Mouse (Mus musculus) right cerebral cortex, adult 2 months (tissue): ENCODE data around the gene 2410137M14Rik.

Experiments used
- DNase-seq, 2 experiments: peaks; one replicate each; pipeline ENCODE4 v3.0.0; 2021 to 2022; ENCODE audit warnings: low spot score in 2 of 2

The 2410137M14Rik gene

GRCm38 (mm10) chr17:36981221-36981813 lies at the start of gene 2410137M14Rik:
Gene 2410137M14Rik, minus strand, starts transcription at chr17:36981237.
- DNase-seq = peak; percentile 42 to 55

DNA sequence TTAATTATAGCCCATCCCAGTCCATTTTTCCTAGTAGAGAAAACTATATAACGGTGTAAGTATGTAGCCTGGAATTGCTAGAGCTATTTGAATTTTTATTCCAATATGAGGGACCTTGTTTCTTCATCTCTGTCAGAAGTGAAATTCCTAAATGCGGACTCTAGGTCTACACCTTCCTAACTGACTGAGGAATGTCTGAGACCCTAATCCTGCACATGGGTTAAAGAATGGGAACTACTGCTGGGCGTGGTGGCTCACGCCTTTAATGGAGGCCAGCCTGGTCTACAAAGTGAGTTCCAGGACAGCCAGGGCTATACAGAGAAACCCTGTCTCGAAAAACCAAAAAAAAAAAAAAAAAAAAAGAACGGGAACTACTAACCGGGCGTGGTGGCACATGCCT lies 48.1 kb upstream of the 2410137M14Rik start:
- no peak for DNase-seq

DNA sequence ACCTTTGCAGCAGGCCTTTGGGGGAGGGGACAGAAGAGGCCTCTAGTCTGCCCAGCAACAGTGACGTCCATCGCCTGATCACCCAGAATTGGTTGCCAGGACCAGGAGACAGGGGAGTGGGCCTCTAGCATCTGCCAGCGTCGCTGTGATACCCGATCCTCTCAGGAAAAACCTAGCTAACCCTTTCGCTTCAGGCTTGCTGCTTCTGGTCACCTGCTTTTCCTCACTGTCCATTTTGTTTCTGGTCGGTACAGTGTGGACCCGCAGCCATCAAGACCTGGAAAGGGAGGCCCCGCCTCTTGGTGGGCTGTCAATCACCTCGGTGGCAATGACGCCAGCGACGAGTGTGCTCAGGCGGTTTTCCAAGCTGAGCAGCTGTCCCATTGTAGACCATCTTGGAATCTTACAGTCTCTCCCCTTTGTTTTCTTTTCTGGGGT lies 47.7 kb upstream of the 2410137M14Rik start:
- DNase-seq = peak; percentile 95 to 98

GRCm38 (mm10) chr17:37028212-37028611 lies 47.2 kb upstream of the 2410137M14Rik start:
- DNase-seq = no peak

DNA sequence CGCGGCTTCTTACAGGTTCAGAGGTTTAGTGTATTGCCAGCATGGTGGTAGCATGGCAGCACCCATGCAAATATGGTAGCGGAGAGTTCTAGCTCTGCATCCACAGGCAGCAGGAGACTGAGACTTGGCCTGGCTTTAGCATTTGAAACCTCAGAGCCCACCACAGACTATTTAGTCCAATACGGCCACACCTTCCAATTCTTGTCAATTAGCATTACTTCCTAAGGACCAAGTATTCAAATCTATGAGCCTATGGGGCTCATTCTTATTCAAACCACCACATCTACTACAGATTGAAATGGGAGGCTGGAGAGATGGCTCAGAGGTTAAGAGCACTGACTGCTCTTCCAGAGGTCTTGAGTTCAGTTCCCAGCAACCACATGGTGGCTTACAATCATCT lies 46.4 kb upstream of the 2410137M14Rik start:
- no peak for DNase-seq

DNA sequence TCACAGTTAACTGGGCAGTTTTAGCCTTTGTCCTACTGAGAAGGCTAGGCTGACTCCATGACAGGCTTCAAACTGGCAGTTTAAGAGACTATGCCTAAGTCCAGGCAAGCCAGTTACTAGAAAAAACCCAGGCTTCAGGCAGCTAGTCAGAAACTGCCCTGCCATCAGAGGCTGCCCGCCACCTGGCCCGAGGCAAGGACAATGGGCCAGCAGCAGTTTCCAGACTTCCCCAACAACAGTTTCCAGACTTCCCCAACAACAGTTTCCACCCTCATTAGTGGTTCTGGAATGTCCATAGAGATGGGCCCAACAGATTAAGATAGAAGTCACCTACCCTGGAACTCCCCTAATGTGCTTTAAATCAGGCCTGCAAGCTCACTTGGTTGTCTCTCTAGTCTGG lies 45.4 kb upstream of the 2410137M14Rik start:
- no peak for DNase-seq

- peak in 1 of 2 experiments; percentile 3 for DNase-seq
Measured at GRCm38 (mm10) chr17:37022628-37023576, 41.9 kb upstream of the 2410137M14Rik start, which contains the start of gene Mog. Gene Mog, minus strand, starts transcription at chr17:37023398.

DNA sequence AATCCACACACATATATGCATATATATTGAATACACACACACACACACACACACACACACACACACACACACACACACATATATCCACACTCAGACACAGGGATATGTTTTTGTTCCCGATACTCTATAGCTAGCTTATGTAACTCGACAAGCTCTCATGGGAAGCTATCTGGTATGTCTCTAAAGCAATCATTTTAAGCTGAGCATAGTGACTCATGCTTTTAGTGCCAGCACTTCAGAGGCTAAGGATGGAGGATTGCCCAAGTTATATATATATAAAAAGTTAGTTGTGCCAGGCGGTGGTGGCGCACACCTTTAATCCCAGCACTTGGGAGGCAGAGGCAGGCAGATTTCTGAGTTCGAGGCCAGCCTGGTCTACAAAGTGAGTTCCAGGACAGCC lies 38.2 kb upstream of the 2410137M14Rik start:
- peak; percentile 3 to 37 for DNase-seq

- DNase-seq = peak; percentile 11 to 31
Measured at GRCm38 (mm10) chr17:37018328-37018727, 37.3 kb upstream of the 2410137M14Rik start.

- no peak for DNase-seq
Measured at GRCm38 (mm10) chr17:37016333-37016732, 35.3 kb upstream of the 2410137M14Rik start.

DNA sequence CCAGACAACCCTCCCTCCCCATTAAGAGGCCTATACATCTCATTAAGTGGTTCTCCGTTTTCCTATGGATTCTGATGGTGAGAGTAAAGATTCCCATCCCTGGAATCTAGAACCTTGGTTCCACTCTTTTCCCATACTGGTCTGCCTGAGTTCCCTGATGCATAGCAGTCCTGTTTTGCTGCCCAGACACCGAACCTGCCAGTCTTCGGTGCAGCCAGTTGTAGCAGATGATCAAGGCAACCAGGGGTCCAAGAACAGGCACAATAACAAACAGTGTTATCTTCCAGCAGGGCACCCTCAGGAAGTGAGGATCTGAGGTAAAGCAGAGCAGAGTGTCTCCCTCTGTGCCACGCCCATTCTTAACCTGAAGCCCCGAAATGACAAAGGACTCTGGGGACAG lies 31.1 kb upstream of the 2410137M14Rik start:
- DNase-seq = no peak

DNA sequence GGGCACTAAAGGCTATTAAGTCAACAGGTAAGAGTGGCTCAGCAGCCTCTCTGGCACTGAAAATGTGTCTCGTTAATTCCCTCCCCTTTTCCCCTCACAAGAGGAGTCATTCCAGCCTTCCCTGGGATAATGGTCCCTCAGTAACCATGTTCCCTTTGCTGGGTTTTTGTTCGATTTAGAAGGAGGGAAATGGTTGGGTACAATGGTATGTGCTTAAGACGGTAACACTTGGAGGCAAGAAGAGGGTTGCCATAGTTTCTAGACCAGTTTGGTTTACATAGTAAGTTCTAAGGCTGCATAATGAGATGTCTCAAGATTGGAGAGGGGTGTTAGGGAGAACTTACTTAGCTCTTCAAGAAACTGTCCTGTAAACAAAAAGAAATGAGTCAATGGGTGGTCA lies 30.7 kb upstream of the 2410137M14Rik start:
- no peak for DNase-seq

GRCm38 (mm10) chr17:37009460-37010042 lies 28.5 kb upstream of the 2410137M14Rik start:
- no peak for DNase-seq

DNA sequence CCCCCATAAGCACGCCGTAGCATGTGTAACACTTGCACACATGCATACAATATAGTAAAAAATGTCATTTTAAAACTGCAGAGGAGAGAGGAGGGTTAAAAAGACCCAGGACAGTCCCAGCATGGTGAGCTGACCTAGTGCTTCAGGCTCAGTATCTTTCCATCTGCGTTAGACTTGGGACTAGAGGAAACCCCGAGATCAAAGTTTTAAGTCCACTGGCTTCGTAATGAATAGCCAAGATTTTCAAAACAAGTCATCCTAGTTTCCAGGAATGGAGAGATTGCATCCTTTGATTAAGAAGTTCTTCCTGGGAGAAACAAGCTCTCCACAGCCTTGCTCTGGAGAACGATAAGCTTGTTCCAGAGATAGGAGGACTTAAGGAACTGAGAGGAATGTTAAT lies 27.1 kb upstream of the 2410137M14Rik start:
- DNase-seq = no peak

DNA sequence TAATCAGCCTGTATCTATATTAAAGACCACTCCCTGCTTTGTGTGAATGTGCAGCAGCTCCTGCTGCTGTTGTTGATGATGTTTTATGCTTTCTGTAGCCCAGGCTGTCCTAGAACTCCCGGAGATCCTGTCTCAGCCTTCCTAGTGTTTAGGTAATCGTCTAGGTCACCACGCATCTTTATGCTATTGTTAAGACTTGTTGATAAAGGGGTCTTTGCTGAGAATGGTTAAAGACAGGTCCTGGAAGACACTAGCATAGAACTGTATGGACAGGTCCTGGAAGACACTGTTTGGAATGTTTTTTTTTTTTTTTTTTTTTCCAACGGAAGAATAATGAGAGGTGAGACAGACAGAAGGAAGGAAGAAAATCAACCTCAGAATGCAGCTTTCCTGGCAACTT lies 22.3 kb upstream of the 2410137M14Rik start:
- DNase-seq = no peak

DNA sequence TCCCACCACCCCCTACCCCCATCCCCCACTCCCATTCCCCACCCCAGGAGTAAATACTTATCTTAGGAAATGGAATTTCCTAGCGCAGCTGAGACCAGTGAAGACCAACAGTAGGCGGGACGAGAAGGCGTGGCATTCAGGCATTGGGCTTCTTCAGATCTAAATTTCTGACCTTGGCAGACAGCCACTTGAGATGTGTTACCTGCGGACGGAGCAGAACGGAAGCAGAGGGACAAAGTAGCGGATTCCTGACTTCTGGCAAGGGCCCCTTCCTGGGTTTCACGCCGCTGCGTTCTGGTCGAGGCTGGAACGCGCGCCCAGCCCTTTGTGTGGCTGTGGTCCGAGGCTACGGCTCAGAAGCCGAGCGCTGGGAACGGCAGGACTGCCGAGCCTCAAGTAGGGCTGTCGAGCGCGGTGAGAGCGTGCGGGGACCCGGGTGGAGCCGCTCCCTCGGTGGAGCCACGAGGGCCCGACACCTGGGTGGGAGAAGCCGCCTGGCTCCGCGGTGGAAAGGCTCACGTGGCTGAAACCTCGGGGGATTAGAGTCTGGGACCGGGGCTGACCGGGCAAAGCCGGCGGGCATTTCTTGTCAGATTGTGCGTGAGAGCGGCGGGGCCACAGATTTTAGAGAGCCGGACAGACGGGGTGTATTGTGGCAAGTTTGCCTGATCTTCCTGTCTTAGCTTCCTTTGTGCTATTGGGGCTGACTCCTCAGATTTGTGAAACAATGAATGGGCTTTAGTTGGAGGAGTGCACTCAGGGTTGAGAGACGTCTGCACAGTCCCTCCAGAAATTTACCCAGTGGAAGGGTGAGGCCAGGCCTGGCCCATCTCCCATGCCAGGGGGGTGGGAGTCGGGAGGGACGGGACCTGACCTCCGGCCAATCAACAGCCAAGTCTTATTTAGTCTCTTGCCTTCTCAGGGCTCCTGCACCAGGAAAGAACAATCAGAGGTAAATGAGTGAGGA lies 21.6 kb upstream of the 2410137M14Rik start:
- peak; percentile 34 to 54 for DNase-seq

GRCm38 (mm10) chr17:37000863-37001262 lies 19.8 kb upstream of the 2410137M14Rik start, which contains the start of gene Zfp57:
Gene Zfp57, plus strand, starts transcription at chr17:37001163.
- no peak for DNase-seq

DNA sequence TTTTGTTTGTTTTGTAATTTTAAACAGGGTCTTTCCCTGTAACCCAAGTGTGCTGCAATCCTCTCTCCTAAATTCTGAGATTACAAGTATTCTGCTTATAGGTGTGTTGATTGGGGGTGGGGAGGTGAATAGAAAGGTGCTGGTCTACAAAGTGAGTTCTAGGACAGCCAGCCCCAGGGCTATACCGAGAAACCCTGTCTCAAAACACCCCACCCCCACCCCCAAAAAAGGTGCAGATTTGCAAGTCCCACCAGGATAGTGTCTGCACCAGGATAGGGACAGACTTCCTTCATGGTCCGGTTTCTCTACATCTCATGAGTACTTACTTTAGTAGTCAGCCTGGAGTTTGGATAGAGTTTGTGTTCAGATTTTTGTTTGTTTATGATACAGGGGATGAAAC lies 17.4 kb upstream of the 2410137M14Rik start:
- no peak for DNase-seq

DNA sequence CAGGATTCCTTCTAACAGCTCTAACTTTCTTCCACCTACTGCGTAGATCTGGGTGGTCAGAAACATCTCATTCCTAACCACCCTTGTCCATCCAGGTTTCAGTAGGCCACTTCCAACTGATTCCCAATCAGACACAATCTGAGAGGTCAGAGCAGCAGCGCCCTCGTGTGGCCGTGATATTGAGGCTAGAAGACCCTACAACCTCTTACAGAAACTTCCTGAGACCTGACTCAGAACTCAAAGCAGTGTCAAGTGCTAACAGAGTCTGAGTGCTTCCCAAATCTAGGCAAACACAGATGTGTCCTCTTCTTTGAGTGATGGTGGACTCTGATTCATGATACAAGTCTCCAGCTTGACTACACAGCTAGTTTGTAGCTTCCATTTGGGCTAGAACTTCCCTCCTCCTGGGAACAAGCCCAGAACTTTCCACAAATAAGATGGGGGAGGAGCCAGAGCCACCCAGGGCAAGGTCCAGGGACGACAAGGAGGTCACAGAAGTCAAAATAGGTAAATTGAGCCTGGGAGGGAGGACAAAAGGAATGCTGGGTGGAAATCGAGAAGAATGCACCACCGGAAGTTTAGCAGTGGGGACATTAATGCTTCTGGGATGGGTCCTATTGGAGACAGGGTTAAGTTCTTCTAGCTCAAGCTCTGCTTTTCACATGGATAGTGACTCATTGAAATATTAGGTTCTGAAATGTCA lies 16.1 kb upstream of the 2410137M14Rik start:
- peak; percentile 82 to 89 for DNase-seq

DNA sequence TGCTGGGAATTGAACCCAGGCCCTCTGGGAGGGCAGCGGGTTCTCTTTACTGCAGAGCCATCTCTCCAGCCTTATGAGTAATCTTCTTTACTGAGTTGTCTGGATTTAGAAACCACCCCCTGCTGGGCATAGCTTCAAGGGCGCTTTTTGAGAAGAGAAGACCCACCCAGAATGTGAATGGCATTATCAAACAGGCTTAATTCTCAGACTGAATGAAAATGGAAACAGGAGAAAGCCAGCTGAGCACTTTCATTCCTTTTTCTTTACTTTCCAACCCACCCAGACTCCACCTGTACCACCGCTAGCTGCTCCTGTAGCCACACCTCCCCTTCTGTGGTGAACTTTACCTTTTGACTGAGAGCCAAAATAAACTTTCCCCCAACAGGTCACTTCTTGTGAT lies 14.4 kb upstream of the 2410137M14Rik start:
- DNase-seq = no peak

GRCm38 (mm10) chr17:36994528-36994927 lies 13.5 kb upstream of the 2410137M14Rik start:
- no peak for DNase-seq
